Mouse (Mus musculus): ENCODE measurements around the gene Clip2.

Clip2 gene

GRCm38 (mm10) chr5:134552110-134552972 is at the start of gene Clip2:
TSS of gene Clip2 (minus strand) at chr5:134552434.
- peak; percentile 100 for DNase-seq

- peak in 1 of 2 experiments; percentile 48 for DNase-seq
Measured at GRCm38 (mm10) chr5:134597711-134598110, 45.5 kb upstream of the Clip2 start.

DNA sequence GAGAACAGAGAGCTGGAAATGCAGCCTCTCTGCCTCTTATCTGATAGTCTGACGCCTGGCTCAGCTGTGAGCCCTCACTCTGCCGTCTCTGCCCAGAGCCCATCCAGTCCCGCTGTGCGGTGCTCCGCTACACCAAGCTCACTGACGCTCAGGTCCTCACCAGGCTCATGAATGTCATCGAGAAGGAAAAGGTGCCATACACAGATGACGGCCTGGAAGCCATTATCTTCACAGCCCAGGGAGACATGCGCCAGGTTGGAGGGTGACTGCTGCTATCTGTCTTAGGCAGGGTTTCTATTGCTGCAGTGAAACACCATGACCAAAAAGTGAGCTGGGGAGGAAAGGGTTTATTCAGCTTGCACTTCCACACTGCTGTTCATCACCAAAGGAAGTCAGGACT is 40.9 kb upstream of the Clip2 start:
- no peak for DNase-seq

GRCm38 (mm10) chr5:134592026-134592581 is 39.9 kb upstream of the Clip2 start:
- DNase-seq = peak; percentile 60 to 72

DNA sequence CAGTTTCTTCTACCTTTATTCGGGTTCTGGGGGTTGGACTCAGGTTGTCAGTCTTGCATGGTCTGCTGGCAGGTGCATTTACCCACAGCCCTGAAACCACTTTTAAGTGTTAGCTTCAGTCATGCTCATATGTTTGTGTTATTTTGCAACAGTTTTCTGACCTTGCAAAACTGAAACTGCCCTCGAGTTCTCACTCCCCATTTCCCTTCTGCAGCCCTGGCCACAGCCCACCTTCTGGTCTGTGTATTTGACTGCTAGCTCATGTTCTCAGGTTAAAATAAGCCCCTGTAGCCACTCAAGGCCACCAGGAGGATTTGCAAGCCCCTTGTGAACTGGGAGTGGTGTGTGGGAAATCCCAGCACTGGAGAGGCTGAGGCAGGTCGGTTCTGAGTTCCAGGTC is 37.7 kb upstream of the Clip2 start:
- no peak for DNase-seq

DNA sequence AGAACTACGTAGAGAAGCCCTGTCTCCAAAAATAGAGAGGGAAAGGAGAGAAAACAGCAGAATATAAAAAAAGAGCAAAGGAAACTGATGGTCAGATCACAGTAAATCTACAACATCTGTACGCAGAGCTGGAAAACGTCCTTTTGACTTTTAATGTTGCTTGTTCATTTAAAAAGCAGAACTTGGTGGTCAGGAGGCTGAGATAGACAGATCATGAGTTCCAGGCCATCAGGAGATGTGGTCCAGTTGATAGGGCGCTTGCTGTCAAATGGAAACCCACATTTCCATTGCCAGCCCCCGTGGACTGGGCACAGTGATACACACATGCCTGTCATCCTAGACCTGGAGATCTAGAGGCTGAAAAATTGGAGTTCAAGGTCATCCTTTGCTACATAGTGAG is 32.6 kb upstream of the Clip2 start:
- DNase-seq = no peak

DNA sequence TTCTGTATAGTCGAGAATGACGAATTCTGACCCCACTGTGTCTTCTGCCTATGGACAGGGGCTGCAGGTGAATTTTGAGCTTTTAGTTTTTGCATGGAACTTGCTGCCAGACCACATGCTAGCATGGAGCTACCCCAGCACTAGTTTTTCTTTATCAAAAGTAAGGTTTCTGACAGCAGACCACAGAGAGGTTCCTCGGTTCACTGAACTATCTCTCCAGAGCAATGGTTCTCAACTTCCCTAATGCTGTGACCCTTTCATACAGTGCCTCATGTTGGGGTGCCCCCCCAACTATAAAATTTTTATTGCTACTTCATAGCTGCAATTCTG is 31.6 kb upstream of the Clip2 start:
- no peak for DNase-seq

- no peak for DNase-seq
Measured at GRCm38 (mm10) chr5:134583006-134583883, 31.0 kb upstream of the Clip2 start.

DNA sequence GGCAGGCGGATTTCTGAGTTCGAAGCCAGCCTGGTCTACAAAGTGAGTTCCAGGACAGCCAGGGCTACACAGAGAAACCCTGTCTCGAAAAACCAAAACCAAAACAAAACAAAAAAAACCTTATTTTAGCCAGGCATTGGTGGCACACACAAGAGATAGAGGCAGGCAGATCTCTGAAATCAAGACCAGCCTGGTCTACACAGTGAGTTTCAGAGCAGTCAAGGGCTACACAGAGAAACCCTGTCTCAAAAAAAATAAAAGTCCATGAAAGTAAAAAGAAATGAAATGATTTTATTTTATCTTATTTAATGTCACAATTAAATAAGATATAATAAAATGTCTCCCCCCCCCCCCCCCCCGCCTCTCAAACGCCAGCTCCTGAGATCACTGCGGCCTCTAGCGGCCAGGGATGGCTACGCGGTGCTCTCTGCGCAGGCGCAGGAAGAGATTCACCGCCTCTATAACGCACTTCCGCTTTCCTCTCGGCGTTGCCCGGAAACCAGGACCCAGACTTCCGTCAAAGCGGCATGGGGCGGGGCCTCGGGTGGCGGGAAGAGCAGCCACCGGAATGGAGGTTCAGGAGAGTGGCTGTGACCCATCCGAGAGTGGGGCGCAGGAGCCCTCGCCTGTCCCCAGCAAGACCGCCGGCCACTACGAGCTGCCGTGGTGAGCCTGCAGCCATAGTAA is 30.1 kb upstream of the Clip2 start:
- peak; percentile 98 to 99 for DNase-seq

- no peak for DNase-seq
Measured at GRCm38 (mm10) chr5:134581146-134581545, 28.9 kb upstream of the Clip2 start, which contains the start of gene Rfc2. TSS of gene Rfc2 (plus strand) at chr5:134581366.

- DNase-seq = no peak
Measured at GRCm38 (mm10) chr5:134579135-134579534, 26.9 kb upstream of the Clip2 start.

GRCm38 (mm10) chr5:134577534-134577933 is 25.3 kb upstream of the Clip2 start:
- no peak for DNase-seq

DNA sequence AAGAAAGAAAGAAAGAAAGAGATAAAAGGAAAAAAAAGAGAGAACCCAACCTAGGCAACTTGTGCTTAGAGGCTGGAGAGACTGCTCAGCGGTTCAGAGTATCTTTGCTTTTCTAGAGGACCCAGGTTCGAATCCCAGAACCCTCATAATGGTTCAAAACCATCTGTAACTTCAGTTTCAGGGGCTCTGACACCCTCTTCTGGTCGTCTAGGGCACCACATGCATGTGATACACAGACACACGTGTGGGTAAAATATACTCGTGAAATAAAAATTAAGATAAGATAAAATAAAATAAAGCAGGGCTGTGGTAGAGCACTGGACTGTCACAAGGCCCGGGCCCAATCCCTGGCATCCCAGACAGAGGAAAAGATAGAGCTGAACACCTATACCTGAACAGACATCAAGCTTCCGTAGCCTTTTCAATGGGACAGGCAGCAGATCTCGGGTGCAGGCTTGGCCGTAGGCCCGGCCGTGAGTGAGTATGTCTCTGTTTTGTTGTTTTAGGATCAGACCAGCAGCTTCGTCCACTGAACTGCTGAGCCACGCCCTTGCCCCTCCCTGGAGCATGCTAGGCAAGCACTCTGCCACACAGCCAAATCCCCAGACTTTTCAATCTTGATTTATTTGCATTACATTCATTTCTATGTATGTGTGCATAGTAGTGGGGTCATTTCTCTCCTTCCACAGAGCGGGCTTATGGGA is 24.4 kb upstream of the Clip2 start:
- DNase-seq = no peak

- DNase-seq = no peak
Measured at GRCm38 (mm10) chr5:134575833-134576232, 23.6 kb upstream of the Clip2 start.

DNA sequence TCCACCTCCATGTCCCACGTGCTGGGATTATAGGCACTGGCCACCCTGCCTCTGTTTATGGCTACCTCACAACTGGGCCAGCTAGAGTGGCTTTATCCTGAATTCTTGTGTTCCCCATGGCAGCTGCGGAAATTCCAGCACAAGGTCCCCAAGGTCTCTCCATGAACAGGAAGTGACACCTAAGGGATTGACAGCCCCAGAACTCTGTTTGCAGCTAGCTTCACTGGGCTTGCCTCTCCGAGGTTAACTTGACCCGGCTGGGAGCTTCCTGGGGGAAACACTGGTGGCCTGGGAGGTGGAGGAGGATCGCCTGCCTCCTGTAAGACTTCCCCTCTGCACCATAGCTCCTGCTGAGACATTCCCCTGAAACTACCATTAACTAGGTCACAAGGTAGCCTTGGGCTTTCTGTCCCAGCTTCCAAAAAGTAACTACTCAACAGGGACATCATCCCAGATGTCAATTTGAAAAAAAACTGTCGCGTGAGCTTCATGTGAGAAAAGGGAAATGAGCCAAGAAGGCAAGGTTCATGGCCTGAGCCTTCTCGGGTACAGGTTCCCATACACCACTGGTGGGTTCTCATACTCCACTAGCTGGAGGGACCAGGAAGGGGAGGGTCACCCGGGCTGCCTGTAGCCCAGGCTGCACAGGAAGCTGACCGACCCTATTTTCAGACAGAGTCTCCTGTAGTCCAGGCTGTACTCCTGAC is 20.4 kb upstream of the Clip2 start:
- no peak for DNase-seq

DNA sequence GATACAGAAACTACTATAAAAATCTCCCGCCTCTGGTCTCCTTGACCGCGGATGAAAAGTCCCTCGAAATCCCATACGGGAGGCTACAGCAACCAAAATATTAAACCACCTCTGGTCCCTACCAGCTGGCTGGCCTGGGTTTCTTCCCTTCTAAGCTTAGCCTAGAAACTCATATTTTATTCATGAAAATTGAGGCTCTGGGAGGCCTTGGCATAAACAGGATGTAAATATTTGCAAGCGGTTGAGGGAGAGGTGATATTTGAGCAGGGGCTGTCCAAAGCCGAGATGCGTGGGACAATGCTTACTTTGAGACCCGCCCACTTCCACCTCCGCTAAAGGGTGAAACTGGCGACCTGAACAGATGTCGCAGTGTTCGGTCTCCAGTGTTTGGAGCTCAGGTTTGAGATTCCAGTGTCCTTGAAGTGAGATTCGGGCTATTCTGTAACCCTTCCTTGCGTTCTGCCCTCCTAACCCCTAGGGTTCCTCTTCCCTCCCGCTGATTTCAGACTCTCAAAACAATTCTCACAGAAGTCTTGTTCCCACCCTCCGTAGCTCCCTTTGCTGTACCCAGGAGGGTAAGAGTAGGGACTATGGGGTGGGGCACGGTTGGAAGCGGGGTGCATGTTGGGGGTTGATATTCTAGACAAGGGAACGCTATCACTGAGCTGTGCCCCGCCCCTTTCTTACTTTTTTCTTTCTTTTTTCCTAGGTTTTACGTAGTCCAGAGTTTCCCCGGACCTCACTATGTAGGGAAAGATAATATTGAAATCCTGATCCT is 19.7 kb upstream of the Clip2 start:
- peak; percentile 41 to 60 for DNase-seq

GRCm38 (mm10) chr5:134568964-134569491 is 16.8 kb upstream of the Clip2 start:
- DNase-seq = no peak

- no peak for DNase-seq
Measured at GRCm38 (mm10) chr5:134568030-134568429, 15.8 kb upstream of the Clip2 start.

- DNase-seq = no peak
Measured at GRCm38 (mm10) chr5:134567445-134567844, 15.2 kb upstream of the Clip2 start.

DNA sequence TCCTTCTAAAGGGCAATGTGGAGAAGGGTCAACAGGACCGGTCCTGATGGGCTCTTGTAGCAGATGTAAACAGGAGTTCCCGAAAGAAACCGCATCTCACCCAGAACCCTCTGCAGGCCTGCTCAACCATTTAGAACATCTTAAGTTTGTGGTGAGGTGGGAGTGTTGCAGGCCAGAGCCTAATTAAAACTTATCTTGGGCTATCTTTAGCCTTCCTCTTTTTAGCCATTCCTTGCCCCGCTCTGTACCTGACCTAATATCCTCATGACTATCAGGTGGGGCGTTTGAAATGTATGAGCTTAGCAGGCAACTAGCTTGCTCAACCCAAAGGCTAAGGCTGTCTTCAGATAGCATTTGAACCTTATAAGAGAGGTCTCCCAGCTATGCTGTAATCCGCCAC is 13.5 kb upstream of the Clip2 start:
- DNase-seq = no peak

Measured in cerebellum, postnatal 25 days (tissue).